Mouse (Mus musculus) heart, postnatal 36 days (tissue): ENCODE data around the gene Esp8. TPM values are rescaled to one million over a fixed set of nuclear protein-coding genes. Genes with fewer than 3 reads are reported as not detected.
"Not testable (repeated sequence)": the region's sequence is repeated elsewhere in the genome, so short reads cannot be mapped to it uniquely, and the experiment has no call there.

ENCODE experiments used
- DNase-seq, 2 experiments: peaks; one replicate each; pipeline ENCODE4 v3.0.0; 2021 to 2022
- intact Hi-C: fragments of 180-260 bp; cut with DNase I; formaldehyde crosslinking; loops from one replicate; pipeline ENCODE4 v1.15.1; 2025
- total RNA-seq, 2 experiments: library from RNA; stranded (reverse); gene quantifications; 2 replicates each; pipeline ENCODE4 v1.2.3; 2021

Esp8 gene
- not detected for total RNA-seq

DNA sequence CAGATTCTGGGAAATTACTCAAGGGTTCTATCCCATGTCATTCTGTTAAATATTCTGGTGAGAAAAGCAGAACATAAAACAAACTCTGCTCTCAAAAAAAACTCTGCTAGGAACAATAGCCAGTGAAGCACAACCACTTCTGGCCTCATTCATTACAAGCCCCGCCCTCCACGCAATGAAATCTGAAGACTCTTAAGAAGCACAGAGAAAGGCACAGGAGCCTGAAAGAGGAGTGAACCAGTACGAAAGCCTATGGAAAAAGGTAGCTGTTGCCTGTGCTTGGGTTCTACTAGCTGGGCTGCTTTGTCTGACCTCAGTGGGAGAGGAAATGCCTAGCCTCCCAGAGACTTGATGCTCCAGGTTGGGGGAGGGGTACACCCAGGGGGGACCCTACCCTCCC, at the start of gene Esp8:
Gene Esp8, plus strand, starts transcription at position 205 of the 400 bp plus-strand sequence.
- intact Hi-C loops: no loop called here
- no peak for DNase-seq

DNA sequence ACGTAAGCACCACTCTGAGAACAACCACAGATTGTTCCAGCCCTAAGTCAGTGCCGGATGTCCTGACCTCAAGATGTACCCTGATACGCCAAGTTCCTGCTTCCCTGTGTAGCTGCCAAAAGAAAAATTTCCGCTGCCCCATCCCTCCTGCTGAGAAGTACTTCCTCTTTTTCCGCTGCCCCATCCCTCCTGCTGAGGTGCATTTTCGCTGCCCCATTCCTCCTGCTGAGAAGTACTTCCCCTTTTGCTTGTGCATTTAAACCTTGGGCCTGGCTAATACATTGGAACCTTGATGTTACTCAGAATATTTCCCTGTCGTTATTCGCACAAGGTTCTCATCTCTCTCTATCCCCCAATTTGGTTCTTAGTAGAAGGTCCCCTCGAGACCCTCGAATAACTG, 36.3 kb upstream of the Esp8 start:
- DNase-seq, intact Hi-C loops: not testable (repeated sequence)

DNA sequence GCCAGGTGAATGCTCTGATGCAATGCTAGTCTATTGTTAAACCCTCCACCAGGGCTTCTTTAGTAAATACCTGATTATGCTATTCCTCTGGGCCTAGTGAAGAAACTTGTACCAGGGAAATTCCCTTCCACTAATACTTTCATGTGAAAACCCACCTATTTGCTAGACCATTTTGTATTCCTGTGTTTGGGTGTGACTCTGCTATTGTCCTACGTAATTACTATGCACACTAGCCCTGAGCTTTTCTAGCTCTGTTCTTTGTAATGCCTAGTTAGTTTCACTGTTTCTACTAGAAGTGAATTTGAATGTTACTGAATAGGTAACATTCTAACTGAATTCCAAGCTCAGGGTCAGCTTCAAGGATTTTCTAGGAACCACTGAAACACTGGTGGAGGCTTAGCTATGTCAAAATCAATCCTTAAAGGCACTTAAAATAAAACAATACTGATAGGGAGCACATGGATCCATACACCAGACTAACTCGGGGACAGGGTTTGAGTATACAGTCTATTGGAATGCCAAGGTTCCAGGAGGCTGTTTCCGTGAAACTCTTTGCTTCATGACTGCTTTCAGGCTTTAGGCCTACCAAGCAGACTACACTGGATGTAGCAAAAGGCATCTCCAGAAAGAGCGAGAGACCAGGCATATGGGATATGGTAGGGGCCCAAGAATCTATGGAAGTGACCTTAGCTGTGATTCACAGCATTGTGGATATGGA, 24.2 kb upstream of the Esp8 start:
- intact Hi-C loops, DNase-seq: not testable (repeated sequence)

DNA sequence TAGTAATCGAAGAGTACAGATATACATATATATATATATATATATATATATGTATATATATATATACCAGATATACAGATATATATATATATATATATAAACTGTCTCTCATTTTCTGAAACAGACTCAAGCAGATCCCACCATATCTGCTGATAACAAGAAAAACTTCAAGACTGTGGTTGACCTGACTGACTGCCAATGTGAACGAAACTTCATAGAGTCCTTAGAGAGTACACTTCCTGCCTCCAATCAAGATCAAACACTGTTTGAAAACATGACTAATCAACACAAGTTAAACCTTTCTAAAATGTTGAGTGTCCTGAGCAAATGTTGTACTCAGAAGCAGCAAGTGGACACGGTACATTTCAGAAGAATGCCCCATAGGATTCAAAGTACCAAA, 10.0 kb downstream of the Esp8 start:
- intact Hi-C loops: no loop called here
- no peak for DNase-seq

DNA sequence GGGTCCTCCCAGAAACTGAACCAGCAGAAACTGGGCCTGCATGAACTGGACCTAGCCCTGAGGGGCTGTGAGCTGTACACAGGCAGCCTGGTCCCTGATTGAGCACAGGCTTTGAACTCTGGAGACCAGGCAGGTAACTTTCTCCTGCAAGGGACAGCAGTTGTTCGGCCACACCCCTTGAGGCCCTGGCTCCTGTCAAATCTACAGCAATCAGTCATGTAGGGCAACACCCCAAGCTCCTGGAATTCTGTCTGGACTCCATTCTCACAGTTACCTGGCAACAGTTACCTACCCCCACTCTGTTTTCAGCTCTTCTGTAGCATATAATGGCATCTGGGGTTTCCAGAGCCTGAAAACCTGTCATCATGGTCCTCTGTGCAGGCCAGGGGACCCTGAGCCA, 11.3 kb downstream of the Esp8 start:
- DNase-seq: no peak

DNA sequence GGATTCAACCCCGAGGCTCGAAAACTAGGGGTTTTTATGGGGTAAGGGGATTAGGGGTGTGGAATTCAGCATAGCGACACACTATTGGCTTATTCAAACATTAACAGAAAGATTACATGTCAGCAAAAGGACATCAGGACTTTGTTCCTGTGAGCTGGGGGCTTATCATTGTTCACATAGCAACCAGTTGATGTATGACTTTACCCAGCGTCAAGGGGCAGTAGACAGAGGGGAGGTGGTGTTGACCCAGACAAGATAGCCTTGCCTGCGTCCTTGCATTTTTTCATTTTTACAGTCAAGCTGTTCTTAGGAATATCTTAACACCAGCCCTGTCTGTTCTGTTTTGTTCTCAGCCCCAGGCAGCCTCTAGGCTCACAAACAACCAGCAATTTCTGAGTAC, 27.2 kb downstream of the Esp8 start:
- DNase-seq, intact Hi-C loops: not testable (repeated sequence)

More for the DNA sequence above, 11.3 kb downstream of the Esp8 start:
- intact Hi-C loops: no loop called here

DNA sequence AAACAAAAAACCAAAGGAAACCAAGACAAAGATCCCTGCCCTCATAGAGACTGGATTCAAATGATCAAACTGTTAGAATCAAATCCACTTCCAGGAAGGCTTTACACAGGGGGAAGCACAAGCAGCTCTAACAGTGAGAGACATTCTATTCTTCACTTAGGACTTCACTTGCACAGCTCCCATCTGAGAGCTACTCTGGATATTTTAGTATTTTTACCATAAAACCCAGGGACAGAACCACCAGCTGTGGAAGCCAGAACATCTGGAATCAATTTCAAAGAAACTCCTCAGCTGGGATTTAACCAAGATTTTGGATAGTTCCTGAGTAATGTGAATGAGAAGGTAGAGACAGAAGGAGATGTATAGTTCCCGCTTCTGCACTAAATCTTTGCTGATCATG, 33.6 kb downstream of the Esp8 start:
- intact Hi-C loops: no loop called here
- DNase-seq: no peak

DNA sequence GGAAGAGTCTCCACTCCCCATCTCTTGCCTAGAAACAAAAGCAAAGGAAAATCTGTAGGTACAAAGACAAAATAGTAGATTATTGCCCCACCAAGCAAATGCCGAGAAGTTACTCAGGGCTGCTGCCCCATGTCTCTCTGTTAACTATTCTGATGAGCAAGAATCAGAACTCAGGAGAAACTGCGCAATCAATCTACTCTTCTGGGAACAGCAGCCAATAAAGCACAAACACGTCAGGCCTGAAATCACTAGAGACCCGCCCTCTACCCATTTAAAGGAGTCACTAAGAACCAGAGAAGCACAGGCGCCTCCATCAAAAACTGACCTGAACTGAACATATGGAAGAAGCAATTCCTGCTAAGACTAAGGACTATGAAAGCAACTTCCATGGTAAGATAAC, 41.4 kb downstream of the Esp8 start, which contains the start of gene Esp6:
Gene Esp6, plus strand, starts transcription at position 301 of the 400 bp plus-strand sequence.
- intact Hi-C loops: no loop called here
- no peak for DNase-seq

Other genes starting within 250 kb of the Esp8 start
- not detected for gene Crisp1, start 200.8 kb upstream of the Esp8 start, total RNA-seq
- not detected for gene Esp6, start 41.5 kb downstream of the Esp8 start, total RNA-seq
- gene Esp4, start 78.6 kb downstream of the Esp8 start, total RNA-seq: not detected
- not detected for gene Esp3, start 112.1 kb downstream of the Esp8 start, total RNA-seq
- gene Esp1, start 207.1 kb downstream of the Esp8 start, total RNA-seq: not detected